Mouse (Mus musculus): ENCODE data around the gene Msantd2. TPM values are rescaled to one million over a fixed set of nuclear protein-coding genes. Genes with fewer than 3 reads are reported as not detected.

Msantd2 gene
- polyA plus RNA-seq, 1 experiment from 2014 or later: 41.1 TPM

DNA sequence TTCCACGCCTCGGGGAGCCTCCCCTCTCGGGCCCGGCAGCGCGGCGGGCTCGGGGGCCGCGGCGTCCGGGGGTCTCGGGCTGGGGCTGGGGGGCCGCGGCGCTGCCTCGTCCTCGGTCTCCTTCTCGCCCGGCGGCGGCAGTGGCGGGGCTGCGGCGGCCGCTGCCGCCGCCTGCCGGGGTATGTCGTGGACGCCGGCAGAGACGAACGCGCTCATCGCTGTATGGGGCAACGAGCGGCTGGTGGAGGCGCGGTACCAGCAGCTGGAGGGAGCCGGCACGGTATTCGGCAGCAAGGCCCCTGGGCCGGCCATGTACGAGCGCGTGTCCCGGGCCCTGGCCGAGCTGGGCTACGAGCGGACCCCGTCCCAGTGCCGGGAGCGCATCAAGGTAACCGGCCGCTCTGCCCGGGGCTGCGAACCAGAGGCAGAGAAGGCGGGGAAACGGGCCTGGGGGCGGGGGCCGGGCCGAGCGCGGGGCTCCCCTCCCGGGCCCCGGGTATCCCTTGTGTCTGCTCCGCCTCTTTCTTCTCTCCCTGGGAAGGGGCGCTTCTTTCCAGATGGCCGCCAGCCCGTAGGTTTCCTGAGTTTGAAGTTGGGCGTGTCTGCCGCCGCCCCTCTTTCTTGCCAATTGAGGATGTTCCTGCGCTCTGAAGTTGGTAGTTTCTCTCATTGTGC lies 464 bp downstream of the Msantd2 start:
- ATAC-seq (ENCODE audit: low FRiP score) (peak; percentile 82), DNase-seq (ENCODE audit: low spot score) (peak; percentile 69)
- Histone ChIP-seq H3K4me1 (replicated peaks; ENCODE audit: control insufficient read depth, insufficient read depth, low read length) (no peaks in the 10 kb centered on the region), H3K4me2 (replicated peaks; ENCODE audit: low read depth, low read length) (peak overlapping the region; percentile 88), H3K27ac (ENCODE audit: low read depth, low read length) (peak overlapping the region; percentile 98), H3K4me3 (ENCODE audit: low read depth, low read length) (peak overlapping the region; percentile 85), H3K9ac (ENCODE audit: low read depth, low read length) (peak overlapping the region; percentile 94), H3K9me3 (ENCODE audit: control insufficient read depth, low read length) (no peaks in the 10 kb centered on the region), H3K27me3 (ENCODE audit: control insufficient read depth, insufficient read depth, low read length) (no peaks in the 10 kb centered on the region), H3K36me3 (ENCODE audit: control insufficient read depth, insufficient read depth, low read length) (no peaks in the 10 kb centered on the region)
- WGBS: 0% methylated on average over 43 of the region's 75 CpGs

DNA sequence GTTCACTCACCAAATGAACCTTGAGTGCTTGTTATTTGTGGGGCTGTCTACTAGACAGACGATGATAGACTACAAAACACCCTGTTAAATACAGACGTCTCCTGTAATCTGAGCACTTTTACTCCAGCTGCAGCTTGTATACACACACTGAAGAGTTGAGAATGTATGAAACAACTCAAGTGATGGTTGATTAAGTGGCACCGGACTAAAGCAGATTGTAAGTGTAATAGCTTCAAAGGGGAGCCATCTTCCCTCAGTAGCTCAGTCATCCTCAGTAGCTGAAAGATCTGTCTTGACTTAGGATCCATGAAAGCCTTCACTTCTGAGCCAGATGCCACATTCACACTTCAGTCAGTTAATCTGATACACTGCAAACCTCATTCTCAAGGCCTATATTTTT lies 6.6 kb downstream of the Msantd2 start:
- ATAC-seq (ENCODE audit: low FRiP score): no peak
- H3K4me3 ChIP-seq (ENCODE audit: low read depth, low read length): no peak overlapping the region
- no peak overlapping the region for H3K9ac ChIP-seq (ENCODE audit: low read depth, low read length)
- H3K9me3 ChIP-seq (ENCODE audit: control insufficient read depth, low read length): no peaks in the 10 kb centered on the region
- H3K36me3 ChIP-seq (ENCODE audit: control insufficient read depth, insufficient read depth, low read length): no peaks in the 10 kb centered on the region
- 73% methylated on average over 3 of the region's 3 CpGs for WGBS
- no peak overlapping the region for H3K4me2 ChIP-seq (replicated peaks; ENCODE audit: low read depth, low read length)
- H3K4me1 ChIP-seq (replicated peaks; ENCODE audit: control insufficient read depth, insufficient read depth, low read length): no peaks in the 10 kb centered on the region
- DNase-seq (ENCODE audit: low spot score): no peak
- no peaks in the 10 kb centered on the region for H3K27me3 ChIP-seq (ENCODE audit: control insufficient read depth, insufficient read depth, low read length)
- H3K27ac ChIP-seq (ENCODE audit: low read depth, low read length): no peak overlapping the region

DNA sequence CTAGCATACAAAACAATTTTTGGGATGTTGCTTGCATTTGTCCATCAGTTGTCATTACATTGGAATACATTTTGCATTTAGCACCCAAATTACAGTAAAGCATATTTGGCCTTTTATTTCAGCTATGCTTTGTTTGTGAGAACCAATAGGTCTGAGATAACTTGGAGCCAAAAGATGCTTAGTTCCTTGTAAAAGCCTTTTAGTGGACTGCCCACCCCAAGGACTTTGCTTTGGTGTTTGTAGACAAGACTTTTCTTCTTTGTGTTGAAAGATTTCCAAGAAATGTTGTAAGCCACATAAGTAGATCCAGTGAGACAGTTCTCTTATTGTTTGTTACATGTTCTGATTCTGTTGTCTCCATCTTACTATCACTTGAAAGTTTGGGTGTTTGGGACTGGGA lies 7.2 kb downstream of the Msantd2 start:
- H3K9me3 ChIP-seq (ENCODE audit: control insufficient read depth, low read length): no peaks in the 10 kb centered on the region
- no peak overlapping the region for H3K9ac ChIP-seq (ENCODE audit: low read depth, low read length)
- no peak overlapping the region for H3K27ac ChIP-seq (ENCODE audit: low read depth, low read length)
- no peaks in the 10 kb centered on the region for H3K4me1 ChIP-seq (replicated peaks; ENCODE audit: control insufficient read depth, insufficient read depth, low read length)
- DNase-seq (ENCODE audit: low spot score) (no peak), ATAC-seq (ENCODE audit: low FRiP score) (no peak)
- H3K4me2 ChIP-seq (replicated peaks; ENCODE audit: low read depth, low read length): no peak overlapping the region
- H3K27me3 ChIP-seq (ENCODE audit: control insufficient read depth, insufficient read depth, low read length): no peaks in the 10 kb centered on the region
- no peak overlapping the region for H3K4me3 ChIP-seq (ENCODE audit: low read depth, low read length)
- no peaks in the 10 kb centered on the region for H3K36me3 ChIP-seq (ENCODE audit: control insufficient read depth, insufficient read depth, low read length)

DNA sequence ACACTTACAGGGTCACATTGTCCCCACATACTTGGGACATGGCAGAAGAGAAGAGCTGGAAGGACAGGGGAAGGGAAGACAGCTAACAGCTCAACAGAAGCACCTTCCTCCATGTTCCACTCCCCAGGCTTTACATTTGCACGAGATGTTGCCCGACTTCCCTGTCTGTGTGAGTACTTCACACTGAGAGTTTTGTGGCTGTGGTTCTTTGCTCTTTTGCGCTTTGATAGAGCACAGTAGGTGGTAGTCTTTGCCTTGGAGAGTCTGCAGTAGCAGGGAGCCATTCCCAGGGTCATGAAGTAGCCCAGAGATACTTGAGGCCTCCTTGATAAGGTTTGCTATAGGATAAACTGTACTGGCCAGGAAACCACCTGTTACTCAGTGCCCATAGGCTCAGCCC lies 11.1 kb downstream of the Msantd2 start:
- 72% methylated on average over 3 of the region's 3 CpGs for WGBS
- Histone ChIP-seq H3K4me1 (replicated peaks; ENCODE audit: control insufficient read depth, insufficient read depth, low read length) (no peaks in the 10 kb centered on the region), H3K4me2 (replicated peaks; ENCODE audit: low read depth, low read length) (no peak overlapping the region), H3K9me3 (ENCODE audit: control insufficient read depth, low read length) (no peaks in the 10 kb centered on the region), H3K36me3 (ENCODE audit: control insufficient read depth, insufficient read depth, low read length) (no peaks in the 10 kb centered on the region), H3K27me3 (ENCODE audit: control insufficient read depth, insufficient read depth, low read length) (no peaks in the 10 kb centered on the region), H3K4me3 (ENCODE audit: low read depth, low read length) (no peak overlapping the region), H3K9ac (ENCODE audit: low read depth, low read length) (no peak overlapping the region), H3K27ac (ENCODE audit: low read depth, low read length) (no peak overlapping the region)
- DNase-seq (ENCODE audit: low spot score) (no peak), ATAC-seq (ENCODE audit: low FRiP score) (no peak)

DNA sequence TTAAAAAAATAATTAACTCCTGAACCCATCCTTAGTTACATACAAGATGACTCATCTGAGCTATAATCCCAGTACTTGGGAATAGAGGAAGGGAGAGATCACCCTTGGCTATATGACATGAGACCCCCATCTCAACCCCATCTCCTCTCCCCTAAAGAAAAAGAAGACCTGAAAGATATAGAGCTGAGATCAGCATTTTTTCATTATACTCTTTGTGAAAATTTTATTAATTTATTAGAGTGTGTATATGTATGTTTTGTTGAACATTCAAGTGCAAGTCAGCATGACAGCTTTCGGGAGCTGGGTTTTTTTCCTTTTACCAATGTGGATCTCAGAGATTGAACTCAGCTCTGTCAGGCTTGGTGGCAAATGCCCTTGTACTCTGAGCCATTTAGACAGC lies 12.1 kb downstream of the Msantd2 start:
- 97% methylated on average over 1 of the region's 1 CpGs for WGBS
- ATAC-seq (ENCODE audit: low FRiP score): no peak

DNA sequence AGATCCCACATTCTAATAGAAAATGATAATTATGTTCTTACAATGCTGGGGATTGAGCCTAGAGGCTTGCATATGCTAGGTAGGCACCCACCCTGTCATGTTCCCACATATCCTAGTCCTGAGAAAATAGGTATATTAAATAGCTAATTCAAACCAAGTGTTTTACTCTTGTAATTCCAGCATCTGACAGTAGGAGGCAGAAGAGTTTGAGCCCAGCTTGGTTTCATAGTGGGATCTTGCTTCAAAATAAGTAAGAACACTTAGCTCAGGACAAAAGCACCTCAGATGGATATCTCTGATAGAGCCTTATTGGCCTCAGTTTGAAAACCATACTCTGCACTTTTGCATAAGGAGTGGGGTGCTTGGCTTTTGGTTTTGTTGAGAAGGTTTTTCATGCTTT lies 15.2 kb downstream of the Msantd2 start:
- H3K4me3 ChIP-seq (ENCODE audit: low read depth, low read length): no peak overlapping the region
- ATAC-seq (ENCODE audit: low FRiP score): no peak

More for the DNA sequence above, 12.1 kb downstream of the Msantd2 start:
- Histone ChIP-seq H3K36me3 (ENCODE audit: control insufficient read depth, insufficient read depth, low read length) (no peaks in the 10 kb centered on the region), H3K9me3 (ENCODE audit: control insufficient read depth, low read length) (no peaks in the 10 kb centered on the region), H3K27ac (ENCODE audit: low read depth, low read length) (no peak overlapping the region), H3K4me2 (replicated peaks; ENCODE audit: low read depth, low read length) (no peak overlapping the region), H3K4me3 (ENCODE audit: low read depth, low read length) (no peak overlapping the region), H3K27me3 (ENCODE audit: control insufficient read depth, insufficient read depth, low read length) (no peaks in the 10 kb centered on the region), H3K9ac (ENCODE audit: low read depth, low read length) (no peak overlapping the region), H3K4me1 (replicated peaks; ENCODE audit: control insufficient read depth, insufficient read depth, low read length) (no peaks in the 10 kb centered on the region)
- no peak for DNase-seq (ENCODE audit: low spot score)

DNA sequence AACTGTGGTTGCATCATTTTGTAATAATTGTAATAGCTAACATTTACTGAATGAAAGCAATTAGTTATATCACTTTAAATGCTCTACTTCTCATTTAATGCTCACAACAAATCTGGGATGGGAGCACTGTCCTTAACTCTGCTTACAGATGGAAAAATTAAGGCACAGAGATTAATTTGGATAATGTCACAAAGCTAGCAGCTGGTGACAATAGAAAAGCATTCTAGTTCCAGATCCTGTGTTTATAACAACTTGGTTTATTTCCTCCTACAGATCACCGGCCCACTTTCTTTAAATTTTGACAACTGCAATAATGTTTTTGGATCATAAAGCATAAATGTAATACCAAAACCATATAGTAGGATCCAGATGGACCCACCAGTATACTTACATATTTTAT lies 16.9 kb downstream of the Msantd2 start:
- ATAC-seq (ENCODE audit: low FRiP score) (no peak), DNase-seq (ENCODE audit: low spot score) (no peak)
- Histone ChIP-seq H3K27ac (ENCODE audit: low read depth, low read length) (no peak overlapping the region), H3K4me3 (ENCODE audit: low read depth, low read length) (no peak overlapping the region), H3K9me3 (ENCODE audit: control insufficient read depth, low read length) (no peaks in the 10 kb centered on the region), H3K27me3 (ENCODE audit: control insufficient read depth, insufficient read depth, low read length) (no peaks in the 10 kb centered on the region), H3K4me1 (replicated peaks; ENCODE audit: control insufficient read depth, insufficient read depth, low read length) (no peaks in the 10 kb centered on the region), H3K4me2 (replicated peaks; ENCODE audit: low read depth, low read length) (no peak overlapping the region), H3K9ac (ENCODE audit: low read depth, low read length) (no peak overlapping the region), H3K36me3 (ENCODE audit: control insufficient read depth, insufficient read depth, low read length) (no peaks in the 10 kb centered on the region)
- WGBS: 93% methylated on average over 1 of the region's 1 CpGs

More for the DNA sequence above, 15.2 kb downstream of the Msantd2 start:
- H3K27me3 ChIP-seq (ENCODE audit: control insufficient read depth, insufficient read depth, low read length): no peaks in the 10 kb centered on the region
- no peak overlapping the region for H3K9ac ChIP-seq (ENCODE audit: low read depth, low read length)
- no peak for DNase-seq (ENCODE audit: low spot score)
- no peak overlapping the region for H3K4me2 ChIP-seq (replicated peaks; ENCODE audit: low read depth, low read length)
- no peak overlapping the region for H3K27ac ChIP-seq (ENCODE audit: low read depth, low read length)
- no peaks in the 10 kb centered on the region for H3K4me1 ChIP-seq (replicated peaks; ENCODE audit: control insufficient read depth, insufficient read depth, low read length)
- H3K9me3 ChIP-seq (ENCODE audit: control insufficient read depth, low read length): no peaks in the 10 kb centered on the region
- H3K36me3 ChIP-seq (ENCODE audit: control insufficient read depth, insufficient read depth, low read length): no peaks in the 10 kb centered on the region

DNA sequence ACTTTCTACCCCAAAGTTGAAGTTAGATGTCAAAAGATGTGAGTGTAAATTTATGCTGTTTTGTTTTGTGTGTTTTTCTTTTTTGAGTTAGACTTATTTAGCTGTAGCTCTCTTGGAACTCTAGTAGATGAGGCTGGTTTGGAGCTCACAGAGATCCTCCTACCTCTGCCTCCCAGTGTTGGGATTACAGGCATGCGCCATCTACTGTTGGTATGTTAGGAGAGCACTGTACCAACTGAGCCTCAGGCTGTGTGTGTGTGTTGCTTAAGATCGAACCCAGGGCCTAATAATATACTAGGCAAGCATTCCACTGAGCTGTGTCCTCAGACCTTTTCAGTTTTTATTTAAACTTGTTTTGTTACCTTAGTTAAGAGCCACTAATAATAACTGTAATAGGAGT lies 23.0 kb downstream of the Msantd2 start:
- Histone ChIP-seq H3K27me3 (ENCODE audit: control insufficient read depth, insufficient read depth, low read length) (no peaks in the 10 kb centered on the region), H3K27ac (ENCODE audit: low read depth, low read length) (no peak overlapping the region), H3K4me2 (replicated peaks; ENCODE audit: low read depth, low read length) (no peak overlapping the region), H3K36me3 (ENCODE audit: control insufficient read depth, insufficient read depth, low read length) (no peaks in the 10 kb centered on the region), H3K9ac (ENCODE audit: low read depth, low read length) (no peak overlapping the region), H3K4me3 (ENCODE audit: low read depth, low read length) (no peak overlapping the region), H3K9me3 (ENCODE audit: control insufficient read depth, low read length) (no peaks in the 10 kb centered on the region), H3K4me1 (replicated peaks; ENCODE audit: control insufficient read depth, insufficient read depth, low read length) (no peaks in the 10 kb centered on the region)
- WGBS: 97% methylated on average over 2 of the region's 2 CpGs
- ATAC-seq (ENCODE audit: low FRiP score): no peak
- DNase-seq (ENCODE audit: low spot score): no peak

DNA sequence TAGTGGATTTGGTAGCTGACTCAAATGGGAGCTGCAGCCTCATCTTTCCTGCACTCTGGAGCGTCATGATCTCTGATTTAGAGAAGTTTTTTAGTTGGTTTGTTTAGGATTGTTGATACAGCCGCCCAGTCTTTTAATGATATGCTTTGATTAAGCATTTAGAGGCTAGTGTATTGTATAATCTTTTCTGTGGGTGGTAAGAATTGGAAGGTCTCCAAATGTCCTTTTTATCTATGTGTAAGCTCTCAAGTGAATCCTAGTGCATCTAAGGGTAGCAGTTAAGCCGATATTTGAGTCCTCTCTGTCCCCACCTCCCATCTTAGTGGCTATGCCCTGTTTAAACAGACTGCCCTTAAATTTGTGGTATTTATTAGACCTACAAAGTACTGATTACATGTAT lies 25.3 kb downstream of the Msantd2 start:
- DNase-seq (ENCODE audit: low spot score): no peak
- Histone ChIP-seq H3K4me3 (ENCODE audit: low read depth, low read length) (no peak overlapping the region), H3K27me3 (ENCODE audit: control insufficient read depth, insufficient read depth, low read length) (no peaks in the 10 kb centered on the region), H3K4me2 (replicated peaks; ENCODE audit: low read depth, low read length) (no peak overlapping the region), H3K4me1 (replicated peaks; ENCODE audit: control insufficient read depth, insufficient read depth, low read length) (no peaks in the 10 kb centered on the region), H3K27ac (ENCODE audit: low read depth, low read length) (no peak overlapping the region), H3K9ac (ENCODE audit: low read depth, low read length) (no peak overlapping the region), H3K9me3 (ENCODE audit: control insufficient read depth, low read length) (no peaks in the 10 kb centered on the region), H3K36me3 (ENCODE audit: control insufficient read depth, insufficient read depth, low read length) (no peaks in the 10 kb centered on the region)
- WGBS: 90% methylated on average over 3 of the region's 3 CpGs
- no peak for ATAC-seq (ENCODE audit: low FRiP score)
